Mouse (Mus musculus) C2C12 (cell line): ENCODE measurements at regions not wholly inside any gene's neighbourhood (a gene's known extent, or its start where the extent isn't known, plus 50 kb on each side); places are given as distances from the start of the nearest gene placed in this dataset.

Source experiments
- CEBPB ChIP-seq: IDR thresholded peaks from one replicate; pipeline ENCODE4 v1.6.1; 2011; ENCODE audit warnings: low read depth, mild to moderate bottlenecking, control low read depth, moderate library complexity
- CTCF ChIP-seq: IDR thresholded peaks from one replicate; pipeline ENCODE4 v1.5.1; 2011; ENCODE audit not compliant: control insufficient read depth, insufficient read depth, insufficient read length
- MAX ChIP-seq: IDR thresholded peaks from one replicate; pipeline ENCODE4 v1.6.1; 2011; ENCODE audit warnings: mild to moderate bottlenecking, control low read depth
- MYOD1 ChIP-seq: IDR thresholded peaks from one replicate; pipeline ENCODE4 v1.6.1; 2011; ENCODE audit warnings: low read depth; ENCODE audit not compliant: control insufficient read depth, insufficient read length
- MYOG ChIP-seq: IDR thresholded peaks from one replicate; pipeline ENCODE4 v1.6.1; 2011; ENCODE audit not compliant: control insufficient read depth, insufficient read length; ENCODE audit errors: extremely low read depth
- USF1 ChIP-seq: IDR thresholded peaks from one replicate; pipeline ENCODE4 v1.6.1; 2011; ENCODE audit warnings: low read depth, mild to moderate bottlenecking, control low read depth, moderate library complexity

DNA sequence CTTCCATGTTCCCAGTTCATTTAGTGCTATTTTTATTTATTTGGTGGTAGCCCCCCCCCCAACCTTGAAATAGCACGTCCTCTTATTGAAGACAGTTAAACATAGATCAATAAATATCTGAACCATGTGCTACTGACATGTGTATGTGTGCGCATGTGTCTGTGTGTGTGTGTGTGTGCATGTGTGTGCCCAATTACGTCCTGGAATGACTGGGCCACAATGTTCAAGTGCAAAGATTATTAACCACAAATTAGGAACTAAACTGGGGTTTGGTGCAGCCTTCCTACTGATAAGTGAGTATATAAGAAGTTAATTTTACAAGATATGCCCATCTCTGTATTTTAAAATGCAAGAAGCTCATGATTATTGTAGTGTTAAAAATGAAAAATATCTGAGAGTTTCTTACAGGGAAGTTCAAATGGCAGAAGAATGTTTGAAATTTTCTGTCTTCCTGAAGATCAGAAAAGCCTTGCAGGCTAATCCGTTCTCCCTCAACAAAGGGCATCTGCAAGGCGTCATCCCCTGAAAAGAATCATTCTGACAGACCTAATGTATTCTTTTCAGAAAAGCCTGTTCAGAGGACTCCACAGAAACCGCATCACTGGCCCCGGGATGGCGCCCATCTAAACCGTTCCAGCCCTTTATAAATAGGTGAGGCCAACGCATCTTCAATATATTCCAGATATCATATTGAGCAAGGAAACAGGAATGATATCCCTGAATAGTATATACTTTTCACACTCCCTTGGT lies 170.8 kb downstream of the Sox4 start:
- TF ChIP-seq MAX (no peak), CTCF (no peak), USF1 (no peak), MYOD1 (no peak), MYOG (no peak), CEBPB (no peak)
